Mouse (Mus musculus) skeletal muscle tissue, adult 2 months (tissue): ENCODE results near the gene Ypel3.
"Not testable (repeated sequence)": the region's sequence is repeated elsewhere in the genome, so short reads cannot be mapped to it uniquely, and the experiment has no call there.

Source experiments
- DNase-seq: peaks from one replicate; pipeline ENCODE4 v3.0.0-alpha.2; 2012; ENCODE audit warnings: low read depth, low spot score

The Ypel3 gene

GRCm38 (mm10) chr7:126766201-126766600 lies 10.6 kb upstream of the Ypel3 start, which contains the start of gene Gdpd3:
Gene Gdpd3, plus strand, starts transcription at chr7:126766334.
- no peak for DNase-seq

GRCm38 (mm10) chr7:126767001-126767400 lies 9.8 kb upstream of the Ypel3 start:
- DNase-seq: no peak

GRCm38 (mm10) chr7:126770784-126771183 lies 6.0 kb upstream of the Ypel3 start:
- no peak for DNase-seq

GRCm38 (mm10) chr7:126773351-126773750 lies 3.4 kb upstream of the Ypel3 start:
- DNase-seq: no peak

- DNase-seq: no peak
Measured at GRCm38 (mm10) chr7:126774463-126774862, 2.3 kb upstream of the Ypel3 start.

GRCm38 (mm10) chr7:126775185-126775977 lies 1.4 kb upstream of the Ypel3 start:
- DNase-seq: no peak

GRCm38 (mm10) chr7:126775978-126776234 lies 849 bp upstream of the Ypel3 start:
- no peak for DNase-seq

GRCm38 (mm10) chr7:126777476-126777875 lies 721 bp downstream of the Ypel3 start:
- no peak for DNase-seq

GRCm38 (mm10) chr7:126778147-126778546 lies 1.4 kb downstream of the Ypel3 start:
- DNase-seq: no peak

GRCm38 (mm10) chr7:126779101-126779500 lies 2.3 kb downstream of the Ypel3 start:
- DNase-seq: not testable (repeated sequence)

- DNase-seq: no peak
Measured at GRCm38 (mm10) chr7:126779983-126780970, 3.5 kb downstream of the Ypel3 start.

- no peak for DNase-seq
Measured at GRCm38 (mm10) chr7:126780971-126781635, 4.3 kb downstream of the Ypel3 start, which contains the start of gene Tbx6. Gene Tbx6, plus strand, starts transcription at chr7:126781483.

- DNase-seq: no peak
Measured at GRCm38 (mm10) chr7:126781661-126782370, 5.1 kb downstream of the Ypel3 start.

- DNase-seq: no peak
Measured at GRCm38 (mm10) chr7:126782693-126783092, 5.9 kb downstream of the Ypel3 start.

GRCm38 (mm10) chr7:126784469-126784868 lies 7.7 kb downstream of the Ypel3 start:
- DNase-seq: no peak

- DNase-seq: no peak
Measured at GRCm38 (mm10) chr7:126785056-126785455, 8.3 kb downstream of the Ypel3 start.

GRCm38 (mm10) chr7:126786142-126786541 lies 9.4 kb downstream of the Ypel3 start:
- no peak for DNase-seq

GRCm38 (mm10) chr7:126789141-126789540 lies 12.4 kb downstream of the Ypel3 start:
- DNase-seq: no peak

GRCm38 (mm10) chr7:126791851-126792720 lies 15.3 kb downstream of the Ypel3 start, which contains the start of gene Ppp4c:
Gene Ppp4c, minus strand, starts transcription at chr7:126792496.
- peak; percentile 97 for DNase-seq

GRCm38 (mm10) chr7:126792721-126793443 lies 16.1 kb downstream of the Ypel3 start:
- DNase-seq: no peak
